8 mouse cellular contexts compared by ENCODE assay signal in genomic region chr2:37451667-37452375, GRCm38 (mm10). TPM values are rescaled to one million over a fixed set of nuclear protein-coding genes. Genes with fewer than 3 reads are reported as not detected.
DNase-seq lines count a peak whose midpoint lies in the region; ATAC-seq and TF ChIP-seq lines count a peak whose summit lies in the region.

No protein-coding gene starts in this region.

- peaks cover 6% of the 10 kb centered on the region for H3K36me3 ChIP-seq in C2C12 (ENCODE audit: control insufficient read depth, insufficient read depth)
- peaks cover 2% of the 10 kb centered on the region for H3K36me3 ChIP-seq in erythroblast, embryonic 14.5 days (ENCODE audit: control insufficient read depth)
- H3K36me3 ChIP-seq in heart, embryonic 13.5 days = peaks cover 7% of the 10 kb centered on the region; the same call in 1 of the 2 replicates
- 0 out of 2 replicates have a peak, but pooled peaks cover 9% of the 10 kb centered on the region for H3K36me3 ChIP-seq in liver, embryonic 12.5 days
- H3K36me3 ChIP-seq in stomach, embryonic 15.5 days = no peaks in the 10 kb centered on the region

- TF ChIP-seq CTCF in C2C12 (IDR thresholded peaks at IDR 0.05; ENCODE audit: control insufficient read depth, insufficient read depth, insufficient read length) = no peak
- no peak for TF ChIP-seq CTCF in brain, embryonic 14.5 days (IDR thresholded peaks at IDR 0.05; ENCODE audit: borderline replicate concordance, extremely low read depth, insufficient read depth, insufficient read length)

- H3K4me1 ChIP-seq in erythroblast, embryonic 14.5 days (ENCODE audit: control insufficient read depth) = peaks cover 30% of the 10 kb centered on the region
- H3K4me1 ChIP-seq in heart, embryonic 13.5 days = peaks cover 20% of the 10 kb centered on the region
- peaks cover 30% of the 10 kb centered on the region for H3K4me1 ChIP-seq in liver, embryonic 12.5 days
- H3K4me1 ChIP-seq in stomach, embryonic 15.5 days = no peaks in the 10 kb centered on the region

- H3K9ac ChIP-seq in heart, embryonic 13.5 days = peak overlapping the region; percentile 95
- peak overlapping the region; percentile 94 for H3K9ac ChIP-seq in liver, embryonic 12.5 days
- peak overlapping the region; percentile 53; the same call in 1 of the 2 replicates for H3K9ac ChIP-seq in stomach, embryonic 15.5 days

- H3K9me3 ChIP-seq in erythroblast, embryonic 14.5 days (ENCODE audit: control insufficient read depth, low read length) = no peaks in the 10 kb centered on the region
- no peaks in the 10 kb centered on the region for H3K9me3 ChIP-seq in heart, embryonic 13.5 days
- H3K9me3 ChIP-seq in liver, embryonic 12.5 days (replicated peaks) = no peaks in the 10 kb centered on the region
- H3K9me3 ChIP-seq in stomach, embryonic 15.5 days = no peaks in the 10 kb centered on the region

- 10% methylated on average over 33 of the region's 44 CpGs for WGBS in heart, embryonic 13.5 days
- WGBS in liver, embryonic 12.5 days (ENCODE audit: insufficient replicate concordance) = 7% methylated on average over 40 of the region's 44 CpGs
- 7% methylated on average over 44 of the region's 44 CpGs for WGBS in stomach, embryonic 15.5 days

- H3K79me2 ChIP-seq in C2C12 (ENCODE audit: control insufficient read depth, insufficient read depth) = peaks cover 84% of the 10 kb centered on the region

- peaks cover 64% of the 10 kb centered on the region for H3K79me3 ChIP-seq in C2C12 (ENCODE audit: low read depth)

- peak; percentile 99 for TF ChIP-seq POLR2A in brain, embryonic 14.5 days (IDR thresholded peaks at IDR 0.05; ENCODE audit: borderline replicate concordance, extremely low read depth, insufficient read depth, insufficient read length, poor library complexity, severe bottlenecking)

- peak overlapping the region; percentile 79 for H3K4me3 ChIP-seq in C2C12 (ENCODE audit: insufficient read depth, poor library complexity, severe bottlenecking)
- H3K4me3 ChIP-seq in erythroblast, embryonic 14.5 days (replicated peaks) = peak overlapping the region; percentile 93
- peak overlapping the region; percentile 91 for H3K4me3 ChIP-seq in heart, embryonic 13.5 days
- H3K4me3 ChIP-seq in liver, embryonic 12.5 days = peak overlapping the region; percentile 85
- H3K4me3 ChIP-seq in stomach, embryonic 15.5 days (replicated peaks) = peak overlapping the region; percentile 76

- H3K27me3 ChIP-seq in C2C12 (ENCODE audit: control insufficient read depth, insufficient read depth, insufficient read length) = no peaks in the 10 kb centered on the region
- no peaks in the 10 kb centered on the region for H3K27me3 ChIP-seq in erythroblast, embryonic 14.5 days (ENCODE audit: control insufficient read depth)
- no peaks in the 10 kb centered on the region for H3K27me3 ChIP-seq in heart, embryonic 13.5 days (replicated peaks)
- H3K27me3 ChIP-seq in liver, embryonic 12.5 days (replicated peaks) = no peaks in the 10 kb centered on the region
- no peaks in the 10 kb centered on the region for H3K27me3 ChIP-seq in stomach, embryonic 15.5 days (replicated peaks)

- ATAC-seq in heart, embryonic 13.5 days (ENCODE audit: extremely low read depth, insufficient number of reproducible peaks, low FRiP score, low TSS enrichment) = peak; percentile 98
- ATAC-seq in liver, embryonic 12.5 days = peak; percentile 98
- ATAC-seq in stomach, embryonic 15.5 days (ENCODE audit: insufficient read depth, low FRiP score, low read depth) = peak; percentile 98

- H3ac ChIP-seq in C2C12 (ENCODE audit: control insufficient read depth, insufficient read length, low read depth) = peak overlapping the region; percentile 94

- H3K4me2 ChIP-seq in heart, embryonic 13.5 days = peak overlapping the region; percentile 93
- H3K4me2 ChIP-seq in liver, embryonic 12.5 days = peak overlapping the region; percentile 81
- peak overlapping the region; percentile 70 for H3K4me2 ChIP-seq in stomach, embryonic 15.5 days

- peak overlapping the region; percentile 83 for H3K27ac ChIP-seq in heart, embryonic 13.5 days (replicated peaks)
- H3K27ac ChIP-seq in liver, embryonic 12.5 days = peak overlapping the region; percentile 83
- peak overlapping the region; percentile 93 for H3K27ac ChIP-seq in stomach, embryonic 15.5 days

- DNase-seq in brain, embryonic 14.5 days (ENCODE audit: low read depth) = peak; percentile 98
- DNase-seq in kidney, postnatal 10 days = peak; percentile 96
- DNase-seq in natural killer cell, adult 2 months (ENCODE audit: low spot score in 2 of 2) = peak; percentile 87 to 91

TF ChIP-seq in C2C12, 6 proteins besides CTCF, POLR2A, EP300 and RAD21:
- TF ChIP-seq CEBPB (IDR thresholded peaks at IDR 0.05; ENCODE audit: low read depth) (no peak), MAX (IDR thresholded peaks at IDR 0.05) (peak; percentile 28), MYOD1 (IDR thresholded peaks at IDR 0.05; ENCODE audit: control insufficient read depth, insufficient read length, low read depth) (no peak), FOSL1 (IDR thresholded peaks at IDR 0.05; ENCODE audit: insufficient read depth, low read length, poor library complexity, severe bottlenecking) (no peak), USF1 (IDR thresholded peaks at IDR 0.05; ENCODE audit: low read depth) (peak; percentile 70), MYOG (IDR thresholded peaks at IDR 0.05; ENCODE audit: control insufficient read depth, extremely low read depth, insufficient read length) (no peak)

RNA-seq across cellular contexts. Expression of gene Rabgap1, which starts 8.7 kb away (rescaled TPM):
- 9.5 TPM for polyA plus RNA-seq in C2C12 (2012; fragmentation: generic; extraction: Trizol)
- 47.0 and 55.1 TPM in 2 replicates for polyA plus RNA-seq in brain, embryonic 14.5 days (2012; rRNA removed)
- 0.07 and 0.09 TPM in 2 replicates for polyA plus RNA-seq in erythroblast, embryonic 14.5 days (2012)
- 25.8 and 26.1 TPM in 2 replicates for polyA plus RNA-seq in heart, embryonic 13.5 days (2015; fragmentation: Nextera tagmentation; extraction: Ambion mirVana)
- polyA plus RNA-seq in liver, embryonic 12.5 days (2016; fragmentation: Nextera tagmentation; extraction: Ambion mirVana) = 13.4 and 13.9 TPM in 2 replicates
- 38.0 and 39.3 TPM in 2 replicates for polyA plus RNA-seq in stomach, embryonic 15.5 days (2015; fragmentation: Nextera tagmentation; extraction: Ambion mirVana)

RNA-seq across cellular contexts. Expression of gene Zbtb6, which starts 8.8 kb away (rescaled TPM):
- polyA plus RNA-seq in C2C12 (2012; fragmentation: generic; extraction: Trizol) = 2.5 TPM
- polyA plus RNA-seq in brain, embryonic 14.5 days (2012; rRNA removed) = 15.8 and 17.7 TPM in 2 replicates
- polyA plus RNA-seq in erythroblast, embryonic 14.5 days (2012) = 0.01 and 0.04 TPM in 2 replicates
- 3.9 and 4.0 TPM in 2 replicates for polyA plus RNA-seq in heart, embryonic 13.5 days (2015; fragmentation: Nextera tagmentation; extraction: Ambion mirVana)
- 3.3 and 3.6 TPM in 2 replicates for polyA plus RNA-seq in liver, embryonic 12.5 days (2016; fragmentation: Nextera tagmentation; extraction: Ambion mirVana)
- polyA plus RNA-seq in stomach, embryonic 15.5 days (2015; fragmentation: Nextera tagmentation; extraction: Ambion mirVana) = 6.4 and 6.5 TPM in 2 replicates

RNA-seq across cellular contexts. Expression of gene Zbtb26, which starts 8.9 kb away (rescaled TPM):
- 0.98 TPM for polyA plus RNA-seq in C2C12 (2012; fragmentation: generic; extraction: Trizol)
- 9.7 and 11.9 TPM in 2 replicates for polyA plus RNA-seq in brain, embryonic 14.5 days (2012; rRNA removed)
- polyA plus RNA-seq in erythroblast, embryonic 14.5 days (2012) = 0.03 TPM in 1 of 2 replicates, not detected in the other
- 3.9 and 4.3 TPM in 2 replicates for polyA plus RNA-seq in heart, embryonic 13.5 days (2015; fragmentation: Nextera tagmentation; extraction: Ambion mirVana)
- 3.3 and 3.4 TPM in 2 replicates for polyA plus RNA-seq in liver, embryonic 12.5 days (2016; fragmentation: Nextera tagmentation; extraction: Ambion mirVana)
- 5.9 and 6.3 TPM in 2 replicates for polyA plus RNA-seq in stomach, embryonic 15.5 days (2015; fragmentation: Nextera tagmentation; extraction: Ambion mirVana)

RNA-seq across cellular contexts. Expression of gene Rc3h2, which starts 29.1 kb away (rescaled TPM):
- polyA plus RNA-seq in C2C12 (2012; fragmentation: generic; extraction: Trizol) = 4.2 TPM
- 29.3 and 37.8 TPM in 2 replicates for polyA plus RNA-seq in brain, embryonic 14.5 days (2012; rRNA removed)
- polyA plus RNA-seq in erythroblast, embryonic 14.5 days (2012) = 0.03 and 0.07 TPM in 2 replicates
- polyA plus RNA-seq in heart, embryonic 13.5 days (2015; fragmentation: Nextera tagmentation; extraction: Ambion mirVana) = 9.0 and 9.6 TPM in 2 replicates
- 7.0 and 7.7 TPM in 2 replicates for polyA plus RNA-seq in liver, embryonic 12.5 days (2016; fragmentation: Nextera tagmentation; extraction: Ambion mirVana)
- 13.1 and 14.2 TPM in 2 replicates for polyA plus RNA-seq in stomach, embryonic 15.5 days (2015; fragmentation: Nextera tagmentation; extraction: Ambion mirVana)

Comparison
In these comparisons a context has a peak if more than half of its experiments do, and no peak if none do; other contexts are left out.
1. Peak in every context shown above with its lines: DNase-seq, ATAC-seq, H3K4me3 ChIP-seq and H3K27ac ChIP-seq.